Mouse (Mus musculus) large intestine, adult 2 months (tissue): Measurements from ENCODE around the gene Tnpo2. TPM values are rescaled to one million over a fixed set of nuclear protein-coding genes. Genes with fewer than 3 reads are reported as not detected.
"Not testable (repeated sequence)": the region's sequence is repeated elsewhere in the genome, so short reads cannot be mapped to it uniquely, and the experiment has no call there.

Source experiments
- DNase-seq: peaks from one replicate; pipeline ENCODE4 v3.0.0-alpha.2; 2012; ENCODE audit warnings: low read depth, low spot score
- WGBS: fragments of 180-500 bp; shearing (Covaris S2); methylation state at CpG from one replicate; pipeline ENCODE4 v1.1.7; 2018; 5-methylcytosine and 5-hydroxymethylcytosine counted together
- polyA plus RNA-seq: library from polyadenylated mRNA; depleted of rRNA; stranded (reverse); fragments of >200 nt; gene quantifications from 2 replicates; pipeline ENCODE4 v1.2.3, GENCODE M21; 2012

Tnpo2 gene
- polyA plus RNA-seq, 1 experiment, result 34.5 TPM

- WGBS, result 63% methylated on average over 5 of the region's 5 CpGs
- no peak for DNase-seq
These were observed 34.3 kb downstream of the Tnpo2 start for GRCm38 (mm10) chr8:85071041-85071440.

GRCm38 (mm10) chr8:85071514-85072281 lies 35.0 kb downstream of the Tnpo2 start, which contains the start of gene Dhps:
Gene Dhps (plus strand): TSS chr8:85071757.
- under 1% methylated on average over 68 of the region's 68 CpGs for WGBS
- DNase-seq, result peak; percentile 67

- no peak for DNase-seq
- 30% methylated on average over 9 of the region's 9 CpGs for WGBS
These were observed 35.7 kb downstream of the Tnpo2 start for GRCm38 (mm10) chr8:85072364-85072929.

- WGBS, result 93% methylated on average over 15 of the region's 15 CpGs
These were observed 36.4 kb downstream of the Tnpo2 start for GRCm38 (mm10) chr8:85073041-85073612.

GRCm38 (mm10) chr8:85074167-85074566 lies 37.5 kb downstream of the Tnpo2 start:
- 75% methylated on average over 10 of the region's 10 CpGs for WGBS
- DNase-seq, result no peak

More at GRCm38 (mm10) chr8:85073041-85073612, 36.4 kb downstream of the Tnpo2 start:
- no peak for DNase-seq

GRCm38 (mm10) chr8:85074617-85075016 lies 37.9 kb downstream of the Tnpo2 start:
- whole genome bisulfite sequencing, result 91% methylated on average over 10 of the region's 10 CpGs
- no peak for DNase-seq

GRCm38 (mm10) chr8:85076001-85076400 lies 39.3 kb downstream of the Tnpo2 start:
- 79% methylated on average over 9 of the region's 9 CpGs for WGBS
- no peak for DNase-seq

- 2% methylated on average over 2 of the region's 2 CpGs for WGBS
These were observed 40.3 kb downstream of the Tnpo2 start for GRCm38 (mm10) chr8:85076993-85077392.

GRCm38 (mm10) chr8:85080214-85080531 lies 43.5 kb downstream of the Tnpo2 start:
- no peak for DNase-seq
- 1% methylated on average over 25 of the region's 25 CpGs for WGBS

More at GRCm38 (mm10) chr8:85076993-85077392, 40.3 kb downstream of the Tnpo2 start:
- DNase-seq, result peak; percentile 45

GRCm38 (mm10) chr8:85080532-85081215 lies 44.0 kb downstream of the Tnpo2 start, which contains the start of gene Wdr83os:
Gene Wdr83os (plus strand): TSS chr8:85080740.
- under 1% methylated on average over 30 of the region's 30 CpGs for WGBS
- DNase-seq, result peak; percentile 36

GRCm38 (mm10) chr8:85081216-85081555 lies 44.5 kb downstream of the Tnpo2 start, which contains the start of gene Wdr83:
Gene Wdr83 (minus strand): TSS chr8:85081306.
- DNase-seq, result peak; percentile 21
- WGBS, result under 1% methylated on average over 9 of the region's 9 CpGs

- WGBS, result 76% methylated on average over 4 of the region's 4 CpGs
- not testable (repeated sequence) for DNase-seq
These were observed 45.5 kb downstream of the Tnpo2 start for GRCm38 (mm10) chr8:85082169-85082568.

- peak; percentile 94 for DNase-seq
- under 1% methylated on average over 30 of the region's 30 CpGs for WGBS
These were observed 46.5 kb downstream of the Tnpo2 start, which contains the start of gene Man2b1 for GRCm38 (mm10) chr8:85083108-85083813. Gene Man2b1 (plus strand): TSS chr8:85083270.

- 76% methylated on average over 8 of the region's 8 CpGs for WGBS
- no peak for DNase-seq
These were observed 47.9 kb downstream of the Tnpo2 start for GRCm38 (mm10) chr8:85084633-85085032.

- 85% methylated on average over 3 of the region's 3 CpGs for WGBS
- DNase-seq, result no peak
These were observed 49.5 kb downstream of the Tnpo2 start for GRCm38 (mm10) chr8:85086238-85086637.

GRCm38 (mm10) chr8:85088771-85089170 lies 52.1 kb downstream of the Tnpo2 start:
- 74% methylated on average over 2 of the region's 2 CpGs for WGBS
- no peak for DNase-seq

- no peak for DNase-seq
- WGBS, result 77% methylated on average over 11 of the region's 11 CpGs
These were observed 54.1 kb downstream of the Tnpo2 start for GRCm38 (mm10) chr8:85090856-85091255.

- DNase-seq, result no peak
These were observed 54.9 kb downstream of the Tnpo2 start for GRCm38 (mm10) chr8:85091526-85092090.

GRCm38 (mm10) chr8:85095051-85095450 lies 58.3 kb downstream of the Tnpo2 start:
- no peak for DNase-seq
- 95% methylated on average over 13 of the region's 13 CpGs for WGBS

More at GRCm38 (mm10) chr8:85091526-85092090, 54.9 kb downstream of the Tnpo2 start:
- WGBS, result 66% methylated on average over 21 of the region's 21 CpGs
